Mouse (Mus musculus): ENCODE results near the gene Adam8. TPM values are rescaled to one million over a fixed set of nuclear protein-coding genes. Genes with fewer than 3 reads are reported as not detected.

The Adam8 gene
- polyA plus RNA-seq, 1 experiment: 23.2 TPM

DNA sequence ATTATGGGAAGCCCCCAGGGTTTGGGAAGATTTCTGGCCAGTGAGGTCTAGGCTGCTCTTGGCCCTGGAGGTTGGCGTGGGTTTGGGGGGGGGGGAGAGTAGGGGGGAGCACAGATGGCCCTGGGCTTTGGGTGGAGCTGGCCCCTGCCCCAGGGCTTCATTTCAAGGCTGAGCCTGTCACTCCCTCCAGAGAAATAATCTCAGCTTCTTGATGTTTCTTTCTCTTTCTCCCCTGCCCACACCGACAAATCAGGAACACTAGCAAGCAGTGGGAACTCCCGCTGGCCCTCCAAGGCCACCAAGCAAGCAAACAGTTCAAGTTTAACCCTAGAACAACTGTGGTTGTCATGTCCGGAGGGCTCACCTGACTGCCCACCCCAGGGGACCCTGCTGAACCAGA is 28.5 kb downstream of the Adam8 start:
- WGBS: 63% methylated on average over 4 of the region's 4 CpGs

DNA sequence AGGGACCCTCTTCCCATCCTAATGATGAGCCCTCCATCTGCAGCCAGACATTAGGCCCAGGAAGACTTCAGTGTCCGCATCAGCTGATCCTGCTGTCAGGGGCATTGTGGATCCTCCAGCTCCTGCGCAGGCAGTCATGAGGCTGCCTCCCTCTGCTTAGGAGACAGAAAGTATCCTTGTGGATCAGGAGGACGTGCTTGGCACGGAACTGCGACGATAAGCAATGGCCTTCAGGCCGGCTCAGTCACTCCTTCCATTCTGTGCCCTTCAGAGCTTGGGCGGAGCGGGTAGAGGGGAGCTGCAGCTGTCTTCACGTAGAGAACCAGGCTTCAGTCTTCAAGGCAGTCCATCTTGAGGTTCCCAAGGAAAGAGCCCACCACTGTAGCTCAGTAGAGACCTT is 31.2 kb downstream of the Adam8 start:
- Histone ChIP-seq H3K27me3 (ENCODE audit: control insufficient read depth, insufficient read depth, low read length) (no peaks in the 10 kb centered on the region), H3K27ac (ENCODE audit: insufficient read depth, low read length) (no peak overlapping the region), H3K36me3 (ENCODE audit: control insufficient read depth, insufficient read depth, low read length) (no peaks in the 10 kb centered on the region), H3K4me1 (ENCODE audit: control insufficient read depth, insufficient read depth, insufficient read length) (no peaks in the 10 kb centered on the region), H3K4me3 (ENCODE audit: extremely low read depth, insufficient read depth, insufficient read length) (no peak overlapping the region)
- TF ChIP-seq CTCF (IDR thresholded peaks at IDR 0.05; ENCODE audit: extremely low read depth, insufficient read depth, insufficient read length, insufficient replicate concordance): no peak
- TF ChIP-seq POLR2A (IDR thresholded peaks at IDR 0.05; ENCODE audit: low read depth, low read length): no peak
- WGBS: 88% methylated on average over 10 of the region's 10 CpGs
- no peak for DNase-seq (ENCODE audit: low read depth in 1 of 2, low spot score in 2 of 2)

More for the DNA sequence above, 28.5 kb downstream of the Adam8 start:
- no peak overlapping the region for H3K4me3 ChIP-seq (ENCODE audit: extremely low read depth, insufficient read depth, insufficient read length)
- no peak for TF ChIP-seq POLR2A (IDR thresholded peaks at IDR 0.05; ENCODE audit: low read depth, low read length)
- TF ChIP-seq CTCF (IDR thresholded peaks at IDR 0.05; ENCODE audit: extremely low read depth, insufficient read depth, insufficient read length, insufficient replicate concordance): no peak
- H3K27ac ChIP-seq (ENCODE audit: insufficient read depth, low read length): no peak overlapping the region
- H3K27me3 ChIP-seq (ENCODE audit: control insufficient read depth, insufficient read depth, low read length): no peaks in the 10 kb centered on the region
- H3K4me1 ChIP-seq (ENCODE audit: control insufficient read depth, insufficient read depth, insufficient read length): peaks cover 7% of the 10 kb centered on the region; the same call in 1 of the 2 replicates
- no peak for DNase-seq (ENCODE audit: low read depth in 1 of 2, low spot score in 2 of 2)
- H3K36me3 ChIP-seq (ENCODE audit: control insufficient read depth, insufficient read depth, low read length): no peaks in the 10 kb centered on the region

DNA sequence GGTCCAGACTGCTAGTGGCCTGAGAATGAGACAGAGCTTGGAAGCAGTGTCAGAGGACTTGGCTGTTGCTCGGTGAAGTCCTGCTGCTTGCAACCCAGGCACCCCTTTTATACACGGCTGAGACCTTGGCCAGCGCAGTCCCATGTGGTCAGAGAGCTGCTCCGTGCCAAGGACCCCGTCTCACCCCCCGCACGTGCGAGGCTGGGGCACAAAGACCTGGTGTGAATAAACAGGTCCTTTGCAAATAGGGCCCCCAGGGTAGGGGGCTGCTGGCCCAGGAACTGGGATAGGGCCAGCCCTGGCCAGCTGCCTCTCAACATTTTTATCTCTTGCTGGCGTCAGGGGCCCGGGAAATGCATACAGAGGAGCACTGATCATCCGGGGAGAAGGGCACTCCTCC is 34.4 kb downstream of the Adam8 start:
- H3K27ac ChIP-seq (ENCODE audit: insufficient read depth, low read length): no peak overlapping the region
- WGBS: 59% methylated on average over 11 of the region's 11 CpGs
- no peak overlapping the region for H3K4me3 ChIP-seq (ENCODE audit: extremely low read depth, insufficient read depth, insufficient read length)
- no peak for TF ChIP-seq CTCF (IDR thresholded peaks at IDR 0.05; ENCODE audit: extremely low read depth, insufficient read depth, insufficient read length, insufficient replicate concordance)
- no peak for TF ChIP-seq POLR2A (IDR thresholded peaks at IDR 0.05; ENCODE audit: low read depth, low read length)
- no peaks in the 10 kb centered on the region for H3K27me3 ChIP-seq (ENCODE audit: control insufficient read depth, insufficient read depth, low read length)
- H3K4me1 ChIP-seq (ENCODE audit: control insufficient read depth, insufficient read depth, insufficient read length): no peaks in the 10 kb centered on the region
- no peaks in the 10 kb centered on the region; the same call in 1 of the 2 replicates for H3K36me3 ChIP-seq (ENCODE audit: control insufficient read depth, insufficient read depth, low read length)
- no peak for DNase-seq (ENCODE audit: low read depth in 1 of 2, low spot score in 2 of 2)

DNA sequence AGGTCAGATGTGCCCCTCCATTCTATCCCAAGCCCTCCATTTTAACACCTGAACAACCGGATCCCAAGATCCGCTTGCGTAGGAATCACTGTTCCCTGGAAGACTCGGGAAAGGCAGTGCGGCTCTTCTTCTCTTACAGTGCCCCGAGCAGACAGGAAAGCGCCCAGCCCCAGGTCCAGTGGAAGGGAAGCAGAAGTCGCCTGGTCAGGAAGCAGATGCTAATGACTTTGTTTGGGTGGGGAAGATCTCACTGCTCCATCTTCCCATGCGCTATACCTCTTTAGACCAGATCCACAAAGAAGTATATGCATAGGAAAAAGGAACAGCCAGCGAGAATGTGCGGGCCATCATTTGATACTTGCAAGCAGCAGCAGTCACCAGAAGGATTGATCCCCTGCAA is 34.9 kb downstream of the Adam8 start:
- Histone ChIP-seq H3K4me3 (ENCODE audit: extremely low read depth, insufficient read depth, insufficient read length) (no peak overlapping the region), H3K27me3 (ENCODE audit: control insufficient read depth, insufficient read depth, low read length) (no peaks in the 10 kb centered on the region), H3K27ac (ENCODE audit: insufficient read depth, low read length) (no peak overlapping the region), H3K4me1 (ENCODE audit: control insufficient read depth, insufficient read depth, insufficient read length) (no peaks in the 10 kb centered on the region), H3K36me3 (ENCODE audit: control insufficient read depth, insufficient read depth, low read length) (no peaks in the 10 kb centered on the region; the same call in 1 of the 2 replicates)
- 13% methylated on average over 11 of the region's 11 CpGs for WGBS
- no peak for DNase-seq (ENCODE audit: low read depth in 1 of 2, low spot score in 2 of 2)
- no peak for TF ChIP-seq CTCF (IDR thresholded peaks at IDR 0.05; ENCODE audit: extremely low read depth, insufficient read depth, insufficient read length, insufficient replicate concordance)
- no peak for TF ChIP-seq POLR2A (IDR thresholded peaks at IDR 0.05; ENCODE audit: low read depth, low read length)

DNA sequence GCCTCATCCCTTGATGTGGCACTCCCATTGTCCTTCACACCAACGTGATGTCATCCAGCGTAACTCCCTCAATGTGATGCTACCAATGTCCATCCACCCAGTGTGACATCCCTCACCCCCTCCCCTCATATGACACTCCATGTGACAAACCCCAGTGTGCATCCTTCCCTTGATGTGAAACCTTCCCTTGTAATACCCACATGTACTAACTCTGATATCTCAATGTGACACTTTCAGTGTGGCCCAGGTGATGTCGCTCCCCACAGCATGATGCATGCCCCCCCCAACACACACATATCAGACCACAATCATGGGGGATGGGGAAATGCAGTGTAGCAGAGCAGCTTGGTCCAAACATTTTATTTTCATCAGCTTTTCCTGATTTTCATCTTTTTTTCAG is 35.7 kb downstream of the Adam8 start:
- Histone ChIP-seq H3K27me3 (ENCODE audit: control insufficient read depth, insufficient read depth, low read length) (no peaks in the 10 kb centered on the region), H3K27ac (ENCODE audit: insufficient read depth, low read length) (no peak overlapping the region), H3K4me3 (ENCODE audit: extremely low read depth, insufficient read depth, insufficient read length) (no peak overlapping the region), H3K36me3 (ENCODE audit: control insufficient read depth, insufficient read depth, low read length) (no peaks in the 10 kb centered on the region; the same call in 1 of the 2 replicates), H3K4me1 (ENCODE audit: control insufficient read depth, insufficient read depth, insufficient read length) (no peaks in the 10 kb centered on the region)
- TF ChIP-seq POLR2A (IDR thresholded peaks at IDR 0.05; ENCODE audit: low read depth, low read length): no peak
- TF ChIP-seq CTCF (IDR thresholded peaks at IDR 0.05; ENCODE audit: extremely low read depth, insufficient read depth, insufficient read length, insufficient replicate concordance): no peak
- no peak for DNase-seq (ENCODE audit: low read depth in 1 of 2, low spot score in 2 of 2)
- WGBS: 77% methylated on average over 3 of the region's 3 CpGs

DNA sequence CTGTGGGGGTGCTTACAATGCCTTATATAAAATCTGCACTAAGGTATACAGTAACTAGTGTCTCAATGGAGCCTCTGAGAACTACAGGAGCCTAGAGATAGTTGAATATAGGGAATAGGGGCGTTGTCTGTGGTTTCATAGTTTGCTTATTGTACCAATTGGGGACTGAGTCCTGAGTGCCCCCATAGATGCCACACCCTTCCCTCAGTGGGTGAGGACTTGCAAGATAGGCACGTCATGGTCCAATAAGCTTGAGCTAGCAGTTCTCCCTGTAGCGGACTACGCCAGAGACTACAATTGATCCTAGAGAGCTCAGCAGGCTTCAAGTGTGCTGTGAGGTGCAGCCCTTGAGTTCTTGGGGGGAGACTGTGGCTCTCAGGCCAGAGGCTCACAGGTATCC is 36.9 kb downstream of the Adam8 start:
- DNase-seq (ENCODE audit: low read depth in 1 of 2, low spot score in 2 of 2): no peak
- H3K27ac ChIP-seq (ENCODE audit: insufficient read depth, low read length): no peak overlapping the region
- no peak for TF ChIP-seq POLR2A (IDR thresholded peaks at IDR 0.05; ENCODE audit: low read depth, low read length)
- WGBS: 73% methylated on average over 4 of the region's 4 CpGs
- H3K27me3 ChIP-seq (ENCODE audit: control insufficient read depth, insufficient read depth, low read length): no peaks in the 10 kb centered on the region
- H3K4me1 ChIP-seq (ENCODE audit: control insufficient read depth, insufficient read depth, insufficient read length): no peaks in the 10 kb centered on the region; the same call in 1 of the 2 replicates
- H3K36me3 ChIP-seq (ENCODE audit: control insufficient read depth, insufficient read depth, low read length): no peaks in the 10 kb centered on the region; the same call in 1 of the 2 replicates
- H3K4me3 ChIP-seq (ENCODE audit: extremely low read depth, insufficient read depth, insufficient read length): no peak overlapping the region

DNA sequence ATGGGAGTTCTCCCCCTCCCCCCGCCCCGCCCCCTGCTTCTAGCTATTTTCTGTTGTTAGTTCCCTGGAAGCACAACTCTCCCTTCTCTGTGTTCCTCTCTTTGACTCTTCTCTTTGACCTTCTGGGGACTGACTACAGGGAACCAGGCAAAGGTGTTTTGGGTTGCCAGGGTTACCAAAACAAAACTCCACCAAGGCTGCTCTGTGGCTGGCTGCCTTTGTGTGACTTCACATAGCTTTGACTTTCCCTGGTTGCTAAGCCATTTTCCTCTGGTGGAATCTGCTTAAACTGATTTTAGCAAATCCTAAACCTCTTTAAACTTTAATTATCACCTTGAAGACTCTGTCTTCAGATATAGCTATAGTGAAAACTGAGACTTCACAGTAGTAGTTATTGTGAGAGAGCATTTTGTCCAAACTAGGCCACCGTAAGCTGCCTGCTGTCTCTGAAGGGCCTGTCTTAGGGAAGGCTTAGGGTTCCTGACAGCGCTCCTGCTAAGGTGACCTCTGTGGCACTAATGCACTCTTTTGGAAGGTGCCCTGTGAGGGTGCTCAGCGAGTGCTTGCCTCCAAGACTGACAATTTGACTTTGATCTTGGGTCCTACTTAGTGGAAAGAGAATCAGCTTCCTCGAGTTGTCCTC is 40.2 kb downstream of the Adam8 start:
- Histone ChIP-seq H3K27ac (ENCODE audit: insufficient read depth, low read length) (no peak overlapping the region), H3K36me3 (ENCODE audit: control insufficient read depth, insufficient read depth, low read length) (no peaks in the 10 kb centered on the region; the same call in 1 of the 2 replicates), H3K4me1 (ENCODE audit: control insufficient read depth, insufficient read depth, insufficient read length) (no peaks in the 10 kb centered on the region; the same call in 1 of the 2 replicates), H3K27me3 (ENCODE audit: control insufficient read depth, insufficient read depth, low read length) (no peaks in the 10 kb centered on the region), H3K4me3 (ENCODE audit: extremely low read depth, insufficient read depth, insufficient read length) (no peak overlapping the region)
- TF ChIP-seq CTCF (IDR thresholded peaks at IDR 0.05; ENCODE audit: extremely low read depth, insufficient read depth, insufficient read length, insufficient replicate concordance) (no peak), POLR2A (IDR thresholded peaks at IDR 0.05; ENCODE audit: low read depth, low read length) (no peak)
- no peak for DNase-seq (ENCODE audit: low read depth in 1 of 2, low spot score in 2 of 2)
- 92% methylated on average over 6 of the region's 6 CpGs for WGBS
